22 mouse cellular contexts compared by ENCODE assay signal in genomic region chr14:122466756-122467362, GRCm38 (mm10). TPM values are rescaled to one million over a fixed set of nuclear protein-coding genes. Genes with fewer than 3 reads are reported as not detected.
DNase-seq lines count a peak whose midpoint lies in the region; ATAC-seq and TF ChIP-seq lines count a peak whose summit lies in the region.
"Had no signal": no experiment of that assay in that cellular context is flagged by ENCODE, and none has a peak within 500 bp of the region (broad histone marks: within the 10 kb centered on the region; RNA-seq: fewer than 3 reads in every experiment).

No protein-coding gene starts in this region.

- H3K27me3 ChIP-seq in hindbrain, embryonic 10.5 days (ENCODE audit: insufficient read depth, poor library complexity, severe bottlenecking), result peaks cover 100% of the 10 kb centered on the region
- H3K27me3 ChIP-seq in hindbrain, embryonic 16.5 days (replicated peaks; ENCODE audit: control insufficient read depth, insufficient read depth, low read length), result peaks cover 28% of the 10 kb centered on the region
- peaks cover 16% of the 10 kb centered on the region for H3K27me3 ChIP-seq in E14TG2a.4 (ENCODE audit: insufficient read depth, low read length)
- H3K27me3 ChIP-seq in hindbrain, embryonic 14.5 days (ENCODE audit: control insufficient read depth, insufficient read depth, low read length), result peaks cover 92% of the 10 kb centered on the region
- peaks cover 100% of the 10 kb centered on the region for H3K27me3 ChIP-seq in liver, embryonic 11.5 days (replicated peaks; ENCODE audit: control insufficient read depth, insufficient read depth, low read length)

- peaks cover 69% of the 10 kb centered on the region for H3K4me1 ChIP-seq in hindbrain, embryonic 10.5 days (replicated peaks)
- peaks cover 10% of the 10 kb centered on the region for H3K4me1 ChIP-seq in hindbrain, embryonic 16.5 days (ENCODE audit: control insufficient read depth, insufficient read depth, low read depth, low read length)
- H3K4me1 ChIP-seq in E14TG2a.4 (replicated peaks; ENCODE audit: low read depth, low read length), result peaks cover 69% of the 10 kb centered on the region
- H3K4me1 ChIP-seq in hindbrain, embryonic 14.5 days (replicated peaks; ENCODE audit: control insufficient read depth, insufficient read depth, low read length), result peaks cover 12% of the 10 kb centered on the region; the same call in 1 of the 2 replicates
- peaks cover 7% of the 10 kb centered on the region; the same call in 1 of the 2 replicates for H3K4me1 ChIP-seq in liver, embryonic 11.5 days (replicated peaks; ENCODE audit: control insufficient read depth, insufficient read depth, low read length)

- H3K36me3 ChIP-seq in hindbrain, embryonic 10.5 days, result 0 out of 2 replicates have a peak, but pooled peaks cover 5% of the 10 kb centered on the region
- H3K36me3 ChIP-seq in hindbrain, embryonic 16.5 days (ENCODE audit: control insufficient read depth, insufficient read depth, low read length), result no peaks in the 10 kb centered on the region
- peaks cover 13% of the 10 kb centered on the region for H3K36me3 ChIP-seq in E14TG2a.4 (ENCODE audit: insufficient read depth, low read length)
- H3K36me3 ChIP-seq in hindbrain, embryonic 14.5 days (replicated peaks; ENCODE audit: control insufficient read depth, insufficient read depth), result no peaks in the 10 kb centered on the region
- H3K36me3 ChIP-seq in liver, embryonic 11.5 days (ENCODE audit: control insufficient read depth, insufficient read depth, low read length), result no peaks in the 10 kb centered on the region
- H3K36me3 ChIP-seq: liver, embryonic 12.5 days; lung, embryonic 15.5 days had no signal

- no peak overlapping the region; the same call in 1 of the 2 replicates for H3K4me2 ChIP-seq in hindbrain, embryonic 16.5 days (ENCODE audit: low read length)
- H3K4me2 ChIP-seq in hindbrain, embryonic 14.5 days (replicated peaks), result peak overlapping the region; percentile 64
- no peak overlapping the region for H3K4me2 ChIP-seq in liver, embryonic 11.5 days
- H3K4me2 ChIP-seq: liver, embryonic 12.5 days; lung, embryonic 15.5 days had no signal

- no peak for DNase-seq in hindbrain, embryonic 10.5 days (ENCODE audit: low spot score)
- DNase-seq in brain, embryonic 14.5 days (ENCODE audit: low read depth), result peak; percentile 50
- DNase-seq in hindbrain, embryonic 14.5 days (ENCODE audit: low spot score), result no peak
- DNase-seq in liver, embryonic 11.5 days (ENCODE audit: low spot score), result no peak
- DNase-seq in urinary bladder, postnatal 10 days (ENCODE audit: low spot score), result no peak
- no peak for DNase-seq in kidney, postnatal 4 days
- DNase-seq: gastrocnemius, postnatal 10 days; heart, adult 2 months; left cerebral cortex, postnatal 4 days; spleen, adult 18-20 months; thymus, adult 18-20 months had no signal

- no peak for TF ChIP-seq CTCF in E14TG2a.4 (conservative IDR thresholded peaks at IDR 0.05; ENCODE audit: low read length)
- no peak for TF ChIP-seq CTCF in brain, embryonic 14.5 days (IDR thresholded peaks at IDR 0.05; ENCODE audit: borderline replicate concordance, extremely low read depth, insufficient read depth, insufficient read length)

- TF ChIP-seq POLR2A in brain, embryonic 14.5 days (IDR thresholded peaks at IDR 0.05; ENCODE audit: borderline replicate concordance, extremely low read depth, insufficient read depth, insufficient read length, poor library complexity, severe bottlenecking), result no peak

- H3K27ac ChIP-seq in hindbrain, embryonic 10.5 days, result no peak overlapping the region
- H3K27ac ChIP-seq in hindbrain, embryonic 16.5 days (ENCODE audit: low read depth, low read length), result no peak overlapping the region
- no peak overlapping the region for H3K27ac ChIP-seq in hindbrain, embryonic 14.5 days
- H3K27ac ChIP-seq in liver, embryonic 11.5 days (ENCODE audit: low read depth, low read length), result no peak overlapping the region
- H3K27ac ChIP-seq: heart, adult 2 months; liver, embryonic 12.5 days; lung, embryonic 15.5 days had no signal

- 45% methylated on average over 7 of the region's 7 CpGs for WGBS in hindbrain, embryonic 10.5 days
- WGBS in hindbrain, embryonic 16.5 days, result 33% methylated on average over 7 of the region's 7 CpGs
- 38% methylated on average over 7 of the region's 7 CpGs for WGBS in hindbrain, embryonic 14.5 days
- WGBS in liver, embryonic 11.5 days, result 59% methylated on average over 7 of the region's 7 CpGs

- no peaks in the 10 kb centered on the region for H3K9me3 ChIP-seq in hindbrain, embryonic 10.5 days
- H3K9me3 ChIP-seq in hindbrain, embryonic 16.5 days (ENCODE audit: control insufficient read depth, low read length), result no peaks in the 10 kb centered on the region
- H3K9me3 ChIP-seq in E14TG2a.4 (ENCODE audit: low read length), result no peaks in the 10 kb centered on the region
- H3K9me3 ChIP-seq in hindbrain, embryonic 14.5 days (ENCODE audit: control insufficient read depth, low read length), result no peaks in the 10 kb centered on the region
- H3K9me3 ChIP-seq in liver, embryonic 11.5 days (ENCODE audit: control insufficient read depth, low read length), result no peaks in the 10 kb centered on the region
- H3K9me3 ChIP-seq: liver, embryonic 12.5 days; lung, embryonic 15.5 days had no signal

- 0 out of 2 replicates have a peak overlapping the region, but pooled peaks have one; percentile 72 for H3K4me3 ChIP-seq in hindbrain, embryonic 10.5 days
- no peak overlapping the region for H3K4me3 ChIP-seq in hindbrain, embryonic 16.5 days (ENCODE audit: low read length)
- H3K4me3 ChIP-seq in E14TG2a.4 (replicated peaks; ENCODE audit: low read length), result 0 out of 2 replicates have a peak overlapping the region, but pooled peaks have one; percentile 92
- no peak overlapping the region for H3K4me3 ChIP-seq in hindbrain, embryonic 14.5 days (replicated peaks; ENCODE audit: low read length)
- H3K4me3 ChIP-seq in liver, embryonic 11.5 days (ENCODE audit: low read depth, low read length), result no peak overlapping the region
- H3K4me3 ChIP-seq: heart, adult 2 months; liver, embryonic 12.5 days; lung, embryonic 15.5 days had no signal

- H3K9ac ChIP-seq in hindbrain, embryonic 16.5 days (ENCODE audit: low read depth, low read length), result no peak overlapping the region
- H3K9ac ChIP-seq in hindbrain, embryonic 14.5 days, result no peak overlapping the region
- H3K9ac ChIP-seq in liver, embryonic 11.5 days (ENCODE audit: low read depth, low read length), result no peak overlapping the region
- H3K9ac ChIP-seq: liver, embryonic 12.5 days; lung, embryonic 15.5 days had no signal

- no peak for ATAC-seq in hindbrain, embryonic 16.5 days
- no peak for ATAC-seq in hindbrain, embryonic 14.5 days (ENCODE audit: low FRiP score)
- no peak for ATAC-seq in liver, embryonic 11.5 days (replicated peaks; ENCODE audit: low FRiP score)
- ATAC-seq: CD4-positive, CD25-positive, alpha-beta regulatory T cell, adult 4 months; inflammation-experienced regulatory T-cells, adult 6 months; liver, embryonic 12.5 days had no signal

RNA-seq across cellular contexts. Expression of gene Zic5, which starts 1.4 kb away (rescaled TPM):
- 16.5 and 20.3 TPM in 2 replicates for polyA plus RNA-seq in hindbrain, embryonic 10.5 days (2016; fragmentation: Nextera tagmentation; extraction: Ambion mirVana)
- polyA plus RNA-seq in hindbrain, embryonic 16.5 days (2015; fragmentation: Nextera tagmentation; extraction: Ambion mirVana), result 14.9 and 15.2 TPM in 2 replicates
- 10.4 and 18.6 TPM in 2 replicates for polyA plus RNA-seq in brain, embryonic 14.5 days (2012; rRNA removed)
- 11.6 and 14.0 TPM in 2 replicates for polyA plus RNA-seq in hindbrain, embryonic 14.5 days (2014; fragmentation: Nextera tagmentation; extraction: Ambion mirVana)
- 0.16 TPM in 1 of 2 replicates, not detected in the other for polyA plus RNA-seq in liver, embryonic 11.5 days (2014; fragmentation: Nextera tagmentation; extraction: Ambion mirVana)
- polyA plus RNA-seq: CD4-positive, CD25-positive, alpha-beta regulatory T cell, adult 4 months; heart, adult 2 months; heart, postnatal 0 days; large intestine, adult 2 months; liver, embryonic 12.5 days; lung, embryonic 15.5 days; stomach, embryonic 14.5 days had no signal

RNA-seq across cellular contexts. Expression of gene Zic2, which starts 8.4 kb away (rescaled TPM):
- 7.2 and 10.1 TPM in 2 replicates for polyA plus RNA-seq in hindbrain, embryonic 10.5 days (2016; fragmentation: Nextera tagmentation; extraction: Ambion mirVana)
- polyA plus RNA-seq in hindbrain, embryonic 16.5 days (2015; fragmentation: Nextera tagmentation; extraction: Ambion mirVana), result 7.3 and 7.8 TPM in 2 replicates
- 51.8 and 66.8 TPM in 2 replicates for polyA plus RNA-seq in brain, embryonic 14.5 days (2012; rRNA removed)
- polyA plus RNA-seq in hindbrain, embryonic 14.5 days (2014; fragmentation: Nextera tagmentation; extraction: Ambion mirVana), result 10.6 and 11.4 TPM in 2 replicates
- not detected in 2 replicates for polyA plus RNA-seq in liver, embryonic 11.5 days (2014; fragmentation: Nextera tagmentation; extraction: Ambion mirVana)
- polyA plus RNA-seq: CD4-positive, CD25-positive, alpha-beta regulatory T cell, adult 4 months; heart, postnatal 0 days; inflammation-experienced regulatory T-cells, adult 6 months; kidney, embryonic 14.5 days; large intestine, adult 2 months; liver, embryonic 12.5 days; lung, embryonic 15.5 days; stomach, embryonic 14.5 days had no signal

RNA-seq across cellular contexts. Expression of gene Gm5089, which starts 15.9 kb away (rescaled TPM):
- polyA plus RNA-seq in hindbrain, embryonic 10.5 days (2016; fragmentation: Nextera tagmentation; extraction: Ambion mirVana), result 1.9 and 2.4 TPM in 2 replicates
- polyA plus RNA-seq in hindbrain, embryonic 16.5 days (2015; fragmentation: Nextera tagmentation; extraction: Ambion mirVana), result 1.8 and 2.1 TPM in 2 replicates
- 0.16 and 0.52 TPM in 2 replicates for polyA plus RNA-seq in brain, embryonic 14.5 days (2012; rRNA removed)
- polyA plus RNA-seq in hindbrain, embryonic 14.5 days (2014; fragmentation: Nextera tagmentation; extraction: Ambion mirVana), result 0.50 and 1.2 TPM in 2 replicates
- polyA plus RNA-seq in liver, embryonic 11.5 days (2014; fragmentation: Nextera tagmentation; extraction: Ambion mirVana), result not detected in 2 replicates
- polyA plus RNA-seq: CD4-positive, CD25-positive, alpha-beta regulatory T cell, adult 4 months; heart, adult 2 months; heart, postnatal 0 days; inflammation-experienced regulatory T-cells, adult 6 months; kidney, embryonic 14.5 days; large intestine, adult 2 months; liver, embryonic 12.5 days; lung, embryonic 15.5 days; stomach, embryonic 14.5 days had no signal

RNA-seq across cellular contexts. Expression of gene Gm10837, which starts 23.5 kb away (rescaled TPM):
- polyA plus RNA-seq in hindbrain, embryonic 10.5 days (2016; fragmentation: Nextera tagmentation; extraction: Ambion mirVana), result 0.24 and 0.29 TPM in 2 replicates
- polyA plus RNA-seq in hindbrain, embryonic 16.5 days (2015; fragmentation: Nextera tagmentation; extraction: Ambion mirVana), result 0.80 and 0.84 TPM in 2 replicates
- polyA plus RNA-seq in brain, embryonic 14.5 days (2012; rRNA removed), result 0.16 and 0.25 TPM in 2 replicates
- polyA plus RNA-seq in hindbrain, embryonic 14.5 days (2014; fragmentation: Nextera tagmentation; extraction: Ambion mirVana), result 0.31 and 0.95 TPM in 2 replicates
- polyA plus RNA-seq in liver, embryonic 11.5 days (2014; fragmentation: Nextera tagmentation; extraction: Ambion mirVana), result not detected in 2 replicates
- polyA plus RNA-seq: CD4-positive, CD25-positive, alpha-beta regulatory T cell, adult 4 months; frontal cortex, adult 2 months; heart, adult 2 months; heart, postnatal 0 days; kidney, embryonic 14.5 days; large intestine, adult 2 months; liver, embryonic 12.5 days; lung, embryonic 15.5 days; stomach, embryonic 14.5 days had no signal

Comparison
In these comparisons a context has a peak if more than half of its experiments do, and no peak if none do; other contexts are left out.
1. H3K4me3 ChIP-seq: peak in hindbrain, embryonic 10.5 days (single experiment) and E14TG2a.4 (single experiment); none in hindbrain, embryonic 16.5 days (single experiment), hindbrain, embryonic 14.5 days (single experiment) and liver, embryonic 11.5 days (single experiment).